Mouse (Mus musculus) megakaryocyte, embryonic 14.5 days (primary cell): Measurements from ENCODE around the gene Gm20388.

Experiments used
- FLI1 ChIP-seq: IDR thresholded peaks from 2 replicates; pipeline ENCODE4 v1.6.1; 2012; ENCODE audit warnings: low read length, inconsistent platforms, mixed read lengths
- GATA1 ChIP-seq: IDR thresholded peaks from 3 replicates; pipeline ENCODE4 v1.6.1; 2012; ENCODE audit warnings: mixed read lengths, low read length, inconsistent platforms, borderline replicate concordance

DNA sequence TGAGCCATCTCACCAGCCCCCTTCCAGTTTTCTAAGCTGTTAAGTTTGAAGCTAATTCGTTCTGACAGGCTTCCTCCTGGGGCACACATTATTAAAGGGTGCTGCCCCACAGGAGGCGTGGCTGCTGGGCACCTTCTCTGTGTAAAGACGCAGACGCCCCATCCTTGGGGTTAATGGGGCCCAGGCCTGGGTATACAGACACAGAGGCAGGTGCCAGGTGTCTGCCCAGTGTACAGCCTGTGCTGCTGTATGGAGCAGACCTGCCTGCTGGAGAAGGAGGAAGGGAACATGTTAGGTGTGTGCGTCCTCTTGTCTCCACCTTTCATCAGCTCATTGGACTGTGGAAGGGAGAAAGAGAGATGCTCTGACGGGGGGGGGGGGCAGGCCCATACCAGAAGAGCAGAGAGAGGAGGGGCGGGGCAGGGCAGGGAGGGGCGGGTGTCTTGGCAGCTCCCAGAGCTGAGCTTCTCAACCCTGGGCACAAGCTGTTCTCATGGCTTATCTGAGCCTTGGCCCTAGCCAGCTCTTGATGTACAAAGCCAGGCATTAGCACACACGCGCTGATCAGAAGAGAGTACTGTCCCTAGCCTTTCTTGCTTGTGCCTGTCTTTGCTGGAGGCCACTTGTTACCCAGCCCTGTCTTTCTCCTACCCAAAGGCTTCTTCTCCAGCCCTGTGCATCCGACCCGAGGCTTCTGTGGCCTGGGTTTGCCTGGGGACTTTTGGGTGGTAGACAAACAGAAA is 1951.3 kb downstream of the Gm20388 start:
- no peak for TF ChIP-seq GATA1
- TF ChIP-seq FLI1 = no peak
